Mouse (Mus musculus) Muller cell, postnatal 12 days (primary cell): Measurements from ENCODE around the gene Slc35d1.
"Not testable (repeated sequence)": the region's sequence is repeated elsewhere in the genome, so short reads cannot be mapped to it uniquely, and the experiment has no call there.

Source experiments
- DNase-seq: peaks from one replicate; pipeline ENCODE4 v3.0.0-alpha.2; 2015; ENCODE audit errors: inconsistent ontology term

Gene Slc35d1

DNA sequence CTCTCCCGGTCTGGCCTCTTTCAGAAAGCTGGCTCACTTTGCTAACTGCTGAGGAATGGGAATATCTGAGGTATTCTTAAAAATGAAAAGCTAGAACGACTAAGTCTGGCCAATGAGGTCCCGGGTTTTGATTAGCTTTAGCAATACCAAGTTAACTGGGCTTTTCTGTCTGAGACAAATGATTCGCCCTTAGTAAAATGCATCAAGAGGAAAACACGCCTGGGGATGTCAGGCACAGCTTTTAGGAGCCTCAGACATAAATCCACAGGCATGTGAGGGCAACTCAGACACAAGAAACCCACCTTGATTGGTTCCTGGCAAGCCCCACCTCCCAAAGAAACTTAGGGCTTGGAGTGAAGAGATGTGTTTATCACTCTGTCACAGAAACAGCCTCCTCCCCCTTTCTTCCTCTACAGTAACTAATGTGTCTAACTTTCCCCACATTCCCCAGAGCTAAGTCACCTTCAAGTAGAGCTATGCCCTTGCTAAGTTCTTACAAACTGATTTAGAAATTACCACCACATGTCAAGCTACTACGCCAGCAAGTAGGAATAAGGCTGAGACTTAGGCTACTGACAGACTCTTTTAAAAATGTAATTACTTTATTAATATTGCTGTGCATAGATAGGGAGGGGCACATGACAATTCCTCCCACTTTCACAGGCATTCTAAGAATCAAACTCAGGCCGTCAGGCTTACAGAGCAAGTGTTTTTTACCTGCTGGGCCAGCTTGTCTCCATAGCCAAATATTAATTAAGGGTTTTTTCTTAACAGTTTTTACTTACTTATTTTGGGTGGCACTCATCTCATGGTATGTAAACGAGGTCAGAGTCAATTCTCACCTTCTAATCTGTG, 26.0 kb downstream of the Slc35d1 start:
- DNase-seq, result no peak

DNA sequence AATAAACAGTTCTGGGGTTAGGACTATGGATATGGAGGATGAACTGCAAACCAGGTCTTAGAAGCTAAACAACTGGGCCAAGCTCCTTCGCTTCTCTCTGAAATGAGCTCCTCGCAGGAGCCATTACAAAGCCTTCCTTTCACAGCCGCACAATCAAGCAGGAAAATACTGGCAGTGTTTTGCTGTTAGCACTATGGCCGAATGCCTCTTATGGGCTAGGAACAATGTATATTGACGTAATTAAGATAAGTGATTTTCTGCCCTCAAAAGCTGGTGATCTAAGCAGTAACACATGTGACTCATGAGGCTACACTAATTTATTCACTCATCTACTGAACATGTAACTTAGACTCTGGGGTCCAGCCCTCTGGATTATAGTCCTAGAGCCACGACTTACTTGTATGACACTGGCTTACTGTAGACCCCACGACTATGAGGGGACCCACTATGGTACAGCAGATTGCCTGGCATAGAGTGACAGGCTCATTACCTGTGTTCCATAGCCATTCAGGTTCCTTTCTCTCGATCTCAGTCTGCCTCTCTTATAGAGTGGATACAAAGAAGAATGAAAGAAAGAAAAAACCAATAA, 34.6 kb downstream of the Slc35d1 start:
- no peak for DNase-seq

DNA sequence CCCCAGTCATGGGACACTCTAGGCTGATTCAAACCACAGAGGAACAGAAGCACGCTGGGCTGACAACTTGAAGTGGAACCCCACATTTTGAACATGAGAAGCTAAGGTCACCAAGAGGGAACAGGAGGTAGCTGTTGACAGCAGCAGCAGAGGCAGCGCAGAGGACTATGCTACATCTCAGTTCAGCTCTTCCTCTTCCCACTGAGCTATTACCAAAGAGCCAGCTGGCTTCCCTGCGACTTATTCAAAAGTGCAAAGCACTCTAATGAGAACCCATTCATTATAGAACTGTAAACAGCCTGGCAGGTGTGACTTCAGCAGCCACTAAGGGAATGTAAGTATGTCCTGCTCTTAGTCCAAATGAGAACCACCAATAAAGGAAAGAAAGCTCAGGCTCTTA, 35.4 kb downstream of the Slc35d1 start:
- DNase-seq, result peak; percentile 22

DNA sequence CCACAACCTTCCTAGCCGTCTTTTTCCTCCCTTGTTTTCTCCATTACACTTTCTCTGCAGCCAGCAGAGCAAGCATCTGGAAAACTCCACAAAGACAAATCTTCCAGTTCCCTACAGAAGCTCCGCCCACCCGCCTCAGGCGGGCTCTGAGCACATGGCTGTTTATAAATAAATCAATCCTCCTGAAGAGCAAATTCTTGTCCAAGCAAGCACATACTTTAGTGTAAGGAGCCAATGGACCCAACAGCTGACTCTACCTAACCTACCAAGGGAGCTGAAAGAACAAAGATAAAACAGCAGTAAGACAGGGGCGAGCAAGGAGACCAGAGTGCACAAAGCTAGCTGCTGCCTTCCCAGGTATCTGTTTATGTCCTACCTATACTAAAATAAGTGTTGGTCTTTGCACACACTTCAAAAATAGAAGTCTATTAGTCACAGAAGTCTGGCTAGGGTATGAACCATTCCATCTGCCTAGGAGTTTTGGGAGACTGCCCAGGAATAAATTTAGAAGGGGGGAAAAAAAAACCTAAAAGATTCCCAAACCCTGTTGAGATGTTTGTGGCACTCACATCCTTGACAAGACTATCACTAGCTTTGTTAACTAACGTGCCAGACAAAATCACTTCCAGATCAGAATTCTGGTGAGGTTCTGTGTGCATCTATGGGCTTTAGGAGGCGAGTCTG, 36.2 kb downstream of the Slc35d1 start:
- no peak for DNase-seq

DNA sequence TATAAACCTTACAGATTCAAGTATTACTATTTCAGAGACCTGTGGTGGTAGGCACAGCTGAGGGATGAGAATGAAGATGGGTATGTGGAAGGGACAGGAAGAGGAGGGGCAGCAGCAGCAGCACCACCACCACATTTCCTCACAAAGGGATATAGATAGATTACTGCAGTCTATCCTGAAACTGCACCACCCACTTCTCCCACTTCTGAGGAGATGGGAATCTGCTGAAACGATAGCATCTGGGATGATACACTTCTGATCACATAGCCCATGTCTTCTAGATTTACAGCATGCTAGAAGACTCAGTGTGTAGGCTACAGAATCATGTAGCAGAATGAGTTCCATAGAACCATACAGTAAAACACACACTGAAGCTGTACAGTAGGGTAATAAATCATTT, 37.3 kb downstream of the Slc35d1 start:
- DNase-seq, result no peak

DNA sequence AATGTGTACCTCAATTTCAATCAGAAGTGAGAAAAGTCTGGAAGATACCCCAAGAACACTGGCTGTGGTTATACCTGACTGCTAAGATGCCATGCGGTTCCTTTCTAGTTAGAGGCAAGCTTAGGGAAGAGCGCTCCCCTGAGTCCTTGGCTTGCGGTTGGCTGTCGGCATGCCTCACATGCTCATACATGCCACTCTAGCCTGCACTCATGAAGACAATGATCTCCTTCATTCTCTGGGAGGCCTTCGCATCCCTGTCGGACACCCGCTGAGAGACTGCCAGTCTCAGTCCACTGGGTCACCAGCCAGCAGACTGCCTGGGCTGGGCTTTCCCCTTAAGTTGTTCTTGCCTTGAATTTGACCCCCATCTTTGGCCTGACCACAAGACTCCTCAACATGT, 41.0 kb downstream of the Slc35d1 start:
- peak; percentile 71 for DNase-seq

DNA sequence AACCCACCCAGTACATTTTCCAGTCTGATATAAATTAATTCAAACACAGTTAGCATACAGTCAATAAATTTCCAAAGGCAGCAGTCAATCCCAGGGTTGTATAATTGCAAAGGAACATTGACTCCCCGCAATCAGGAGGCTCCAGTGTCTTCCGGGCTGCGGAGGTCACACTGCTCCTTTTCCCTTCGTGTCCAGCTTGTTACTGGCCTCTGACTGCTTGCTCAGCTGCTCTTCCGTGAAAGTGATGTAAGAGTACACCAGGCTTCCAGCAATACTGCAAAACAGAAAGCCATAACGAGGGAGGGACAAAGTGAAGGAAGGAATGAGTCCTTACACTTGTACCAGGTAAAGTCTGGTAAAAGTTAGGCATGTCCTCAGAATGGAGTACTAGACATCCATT, 41.5 kb downstream of the Slc35d1 start:
- DNase-seq, result peak; percentile 17

DNA sequence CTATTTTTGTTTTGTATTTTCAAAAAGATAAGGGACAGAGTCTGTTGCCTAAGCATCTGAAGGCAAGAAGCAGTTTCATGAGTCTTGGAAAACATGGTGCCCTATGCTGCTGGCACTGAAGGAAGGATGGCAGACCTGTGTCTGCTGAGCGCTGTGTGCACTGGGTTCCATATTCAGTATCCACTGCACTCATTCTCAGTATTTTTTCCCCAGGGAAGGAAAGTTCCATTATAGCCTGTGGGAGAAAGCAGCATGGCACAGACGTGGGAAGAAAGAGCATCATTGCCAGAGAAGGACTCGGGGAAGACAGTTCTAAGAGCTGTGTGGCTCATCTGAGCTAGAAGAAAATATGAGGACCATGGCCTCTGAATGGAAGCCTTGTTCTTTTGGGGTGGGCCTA, 43.7 kb downstream of the Slc35d1 start:
- DNase-seq, result no peak

DNA sequence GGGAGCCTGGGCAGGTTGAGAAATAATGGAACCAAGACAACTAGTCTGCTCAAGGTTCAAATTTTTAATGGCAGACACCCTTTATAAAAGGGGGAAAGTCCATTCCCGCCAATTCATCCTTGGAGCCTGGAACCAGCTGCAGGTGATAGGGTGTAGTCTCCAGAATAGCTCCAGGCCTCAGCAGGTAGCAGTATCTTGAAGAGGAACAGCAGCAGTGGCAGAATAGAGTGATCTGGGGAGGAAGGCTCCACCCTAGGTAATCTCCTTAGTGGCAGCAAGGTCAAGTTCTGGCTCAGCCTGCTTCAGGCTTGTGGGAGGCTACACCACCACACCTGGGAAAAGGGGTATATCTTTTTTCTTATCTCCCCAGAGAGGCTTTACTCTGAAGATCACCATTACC, 48.8 kb downstream of the Slc35d1 start:
- DNase-seq, result not testable (repeated sequence)

DNA sequence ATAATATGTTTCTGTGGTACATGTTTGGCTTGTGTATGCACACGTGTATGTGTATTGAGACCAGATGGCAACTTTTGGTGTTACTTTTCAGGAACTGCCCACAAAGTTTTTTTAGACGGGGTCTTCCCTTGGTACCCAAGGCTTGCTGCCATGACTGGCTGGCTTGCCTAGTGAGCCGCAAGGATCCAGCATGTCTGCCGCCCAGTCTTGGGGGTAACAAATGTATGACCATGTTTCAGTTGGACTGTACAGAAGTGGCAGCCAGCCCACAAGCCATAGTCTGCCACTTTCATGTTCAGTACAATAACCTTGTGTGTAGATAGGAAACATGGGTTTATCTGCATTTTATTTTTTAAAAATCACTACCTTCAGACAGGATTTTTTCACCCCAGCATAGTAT, 56.2 kb downstream of the Slc35d1 start:
- no peak for DNase-seq

DNA sequence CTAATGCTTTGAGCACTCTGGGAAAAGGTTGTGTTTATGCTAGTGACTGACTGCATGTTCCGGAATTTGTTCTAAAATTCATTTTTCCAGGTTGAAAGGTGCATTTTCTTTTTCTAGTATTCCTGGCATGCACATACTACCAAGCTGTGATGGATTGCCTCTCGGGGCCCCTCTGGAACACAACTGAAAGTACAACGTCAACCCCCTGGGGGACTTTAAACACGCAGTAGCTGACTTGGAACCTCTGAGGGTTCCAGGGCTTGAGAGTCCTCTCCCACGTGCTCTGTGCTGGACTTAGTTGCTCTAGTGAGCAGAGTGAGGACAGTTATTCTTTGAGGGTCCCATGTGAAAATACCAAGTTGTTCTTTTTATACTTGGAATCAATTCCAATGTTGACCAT, 63.0 kb downstream of the Slc35d1 start:
- no peak for DNase-seq

DNA sequence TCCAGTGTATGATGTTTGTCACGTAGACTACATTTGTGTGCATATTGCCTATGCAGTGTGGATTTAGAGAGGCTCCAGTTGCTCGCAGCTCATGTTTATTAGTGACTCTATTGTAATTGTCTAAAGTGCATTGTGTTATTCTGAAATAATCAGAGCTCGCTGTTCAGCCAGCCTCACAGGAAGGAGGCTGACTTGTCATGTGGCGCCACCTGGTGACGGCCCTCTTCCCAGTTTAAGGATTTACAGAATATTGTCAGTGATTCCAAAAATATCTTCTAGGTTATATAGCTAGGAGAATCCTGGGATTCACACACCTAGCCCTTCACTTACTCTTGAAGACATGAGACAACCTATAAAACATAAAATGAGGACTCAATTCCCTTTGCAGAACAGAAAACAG, 68.6 kb downstream of the Slc35d1 start:
- peak; percentile 48 for DNase-seq

DNA sequence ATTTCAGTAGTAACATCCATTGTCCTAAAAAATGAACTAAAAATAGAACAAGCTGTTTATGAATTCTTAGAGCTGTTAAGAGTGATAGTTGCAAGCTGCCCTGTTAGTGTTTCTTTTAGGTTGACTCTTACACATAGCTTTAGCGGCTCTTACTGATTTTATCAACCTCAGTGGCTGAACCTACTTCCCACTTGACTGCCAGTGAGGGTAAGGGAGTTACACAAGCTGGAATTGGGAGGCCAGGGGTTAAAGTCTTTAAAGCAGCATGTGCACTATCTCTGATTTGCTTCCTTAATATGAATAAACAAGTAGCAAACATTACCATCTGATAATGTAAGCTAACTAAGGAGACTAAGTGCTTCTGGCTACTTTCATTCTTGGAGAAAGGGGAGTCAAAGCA, 78.0 kb downstream of the Slc35d1 start:
- DNase-seq, result no peak

DNA sequence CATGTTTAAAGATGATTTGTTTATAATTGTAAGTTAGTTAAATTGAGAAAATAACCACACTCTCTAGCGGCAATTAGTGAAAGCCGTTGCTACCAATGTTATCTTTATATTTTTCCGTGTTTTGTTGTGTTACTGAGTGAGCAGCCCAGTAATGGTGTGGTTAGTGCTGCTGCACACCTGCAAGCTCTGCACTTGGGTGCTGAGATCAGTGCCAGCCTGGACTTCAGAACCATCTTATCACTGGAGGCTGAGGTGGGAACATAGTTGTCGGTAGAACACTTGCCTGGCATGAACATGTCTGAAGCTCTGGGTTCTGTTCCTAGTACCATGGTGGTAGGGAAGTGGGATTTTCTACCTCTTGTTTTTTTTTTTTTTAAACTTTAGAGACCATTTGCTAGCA, 88.4 kb downstream of the Slc35d1 start:
- no peak for DNase-seq

DNA sequence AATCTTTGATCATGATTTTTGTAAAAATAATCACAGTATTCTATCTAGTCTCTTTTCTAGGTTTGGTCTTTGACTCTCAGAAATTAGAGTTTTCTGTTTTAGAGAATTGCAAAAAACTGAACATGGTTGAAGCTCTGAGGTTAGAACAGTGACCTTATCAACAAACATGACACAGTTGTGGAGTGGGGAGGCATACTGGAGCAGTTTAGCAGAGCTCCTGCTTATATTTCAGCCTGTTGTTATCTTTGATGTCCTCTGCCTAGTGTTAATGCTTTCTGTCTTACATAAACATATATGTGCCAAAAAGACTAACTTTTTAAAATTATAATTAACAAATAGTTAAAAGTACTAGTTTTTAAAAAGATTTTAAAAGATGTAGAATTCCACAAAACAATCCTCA, 91.4 kb downstream of the Slc35d1 start:
- DNase-seq, result no peak

DNA sequence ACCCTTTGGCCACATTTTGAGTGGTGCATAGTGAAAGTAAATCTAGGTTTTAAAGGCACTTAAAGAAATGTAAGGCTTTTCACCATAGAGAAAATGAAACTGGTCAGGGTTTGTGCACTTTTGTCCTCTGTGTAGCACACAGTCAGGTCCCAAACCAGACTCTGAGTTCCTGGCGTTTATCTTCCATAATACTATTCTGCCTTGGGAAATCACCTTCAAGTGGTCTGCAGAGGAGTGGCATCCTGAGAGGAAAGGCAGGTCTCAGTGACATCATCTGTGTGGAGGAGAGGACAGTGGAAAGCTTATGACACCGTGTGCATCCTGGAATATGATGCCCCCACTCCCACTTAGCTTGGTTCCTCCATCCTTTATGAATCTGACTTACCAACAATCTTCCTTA, 91.9 kb downstream of the Slc35d1 start:
- DNase-seq, result no peak

DNA sequence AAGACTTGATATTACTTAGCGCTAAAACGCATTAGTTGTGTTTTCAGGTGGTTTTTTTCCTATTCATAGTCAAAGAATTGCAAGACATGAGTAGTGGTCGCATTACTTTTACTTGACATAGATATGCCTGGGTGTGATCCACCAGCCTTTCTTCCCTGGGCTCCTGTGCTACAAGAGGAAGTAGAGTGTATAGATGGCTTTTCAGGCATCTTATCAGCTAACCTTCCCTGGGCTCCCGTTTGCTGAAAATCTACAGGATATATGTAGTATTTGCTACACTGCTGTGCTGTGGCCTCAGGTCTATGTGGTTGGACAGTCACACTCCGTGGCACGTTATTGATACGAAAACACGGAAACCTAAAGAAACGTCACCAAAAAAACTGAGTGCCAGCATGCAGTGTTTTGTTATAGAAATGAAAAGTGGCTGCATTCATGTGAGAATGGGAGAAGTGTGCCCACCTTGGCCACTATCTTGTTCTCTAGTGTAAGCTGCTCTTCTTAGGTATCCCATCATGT, 94.0 kb downstream of the Slc35d1 start:
- no peak for DNase-seq
